Mouse (Mus musculus): ENCODE data around the gene Tada2b. TPM values are rescaled to one million over a fixed set of nuclear protein-coding genes. Genes with fewer than 3 reads are reported as not detected.

The Tada2b gene
- polyA plus RNA-seq, 1 experiment from 2014 or later = 3.2 TPM

- no peaks in the 10 kb centered on the region for H3K27me3 ChIP-seq (ENCODE audit: control insufficient read depth, insufficient read depth, low read length)
- WGBS = 91% methylated on average over 3 of the region's 3 CpGs
- ATAC-seq (ENCODE audit: insufficient number of reproducible peaks, low FRiP score, low TSS enrichment, low read depth) (no peak), DNase-seq (ENCODE audit: low spot score) (no peak)
- no peak overlapping the region for H3K4me3 ChIP-seq (ENCODE audit: low read depth, low read length)
- no peak overlapping the region for H3K27ac ChIP-seq (replicated peaks; ENCODE audit: low read depth, low read length)
- peaks cover 8% of the 10 kb centered on the region; the same call in 1 of the 2 replicates for H3K36me3 ChIP-seq (ENCODE audit: control insufficient read depth, insufficient read depth, low read length)
- no peak overlapping the region for H3K4me2 ChIP-seq (ENCODE audit: low read depth, severe bottlenecking)
- no peak overlapping the region for H3K9ac ChIP-seq (ENCODE audit: low read length)
- no peaks in the 10 kb centered on the region for H3K9me3 ChIP-seq (ENCODE audit: control insufficient read depth, low read length)
- H3K4me1 ChIP-seq (ENCODE audit: control insufficient read depth, insufficient read depth, low read length) = no peaks in the 10 kb centered on the region
These were observed 6.6 kb downstream of the Tada2b start for GRCm38 (mm10) chr5:36477486-36477885.

GRCm38 (mm10) chr5:36474283-36474682 lies 9.8 kb downstream of the Tada2b start:
- WGBS = 90% methylated on average over 5 of the region's 5 CpGs
- no peak for ATAC-seq (ENCODE audit: insufficient number of reproducible peaks, low FRiP score, low TSS enrichment, low read depth)

GRCm38 (mm10) chr5:36472876-36473655 lies 11.0 kb downstream of the Tada2b start:
- Histone ChIP-seq H3K4me1 (ENCODE audit: control insufficient read depth, insufficient read depth, low read length) (no peaks in the 10 kb centered on the region), H3K4me3 (ENCODE audit: low read depth, low read length) (no peak overlapping the region), H3K27ac (replicated peaks; ENCODE audit: low read depth, low read length) (no peak overlapping the region), H3K9me3 (ENCODE audit: control insufficient read depth, low read length) (no peaks in the 10 kb centered on the region), H3K27me3 (ENCODE audit: control insufficient read depth, insufficient read depth, low read length) (no peaks in the 10 kb centered on the region), H3K9ac (ENCODE audit: low read length) (no peak overlapping the region), H3K4me2 (ENCODE audit: low read depth, severe bottlenecking) (no peak overlapping the region), H3K36me3 (ENCODE audit: control insufficient read depth, insufficient read depth, low read length) (peaks cover 22% of the 10 kb centered on the region)
- DNase-seq (ENCODE audit: low spot score) = no peak
- no peak for ATAC-seq (ENCODE audit: insufficient number of reproducible peaks, low FRiP score, low TSS enrichment, low read depth)
- WGBS = 90% methylated on average over 4 of the region's 4 CpGs

More at GRCm38 (mm10) chr5:36474283-36474682, 9.8 kb downstream of the Tada2b start:
- Histone ChIP-seq H3K27ac (replicated peaks; ENCODE audit: low read depth, low read length) (no peak overlapping the region), H3K27me3 (ENCODE audit: control insufficient read depth, insufficient read depth, low read length) (no peaks in the 10 kb centered on the region), H3K4me1 (ENCODE audit: control insufficient read depth, insufficient read depth, low read length) (no peaks in the 10 kb centered on the region), H3K4me3 (ENCODE audit: low read depth, low read length) (no peak overlapping the region), H3K9ac (ENCODE audit: low read length) (no peak overlapping the region), H3K36me3 (ENCODE audit: control insufficient read depth, insufficient read depth, low read length) (peaks cover 22% of the 10 kb centered on the region), H3K9me3 (ENCODE audit: control insufficient read depth, low read length) (no peaks in the 10 kb centered on the region), H3K4me2 (ENCODE audit: low read depth, severe bottlenecking) (no peak overlapping the region)
- DNase-seq (ENCODE audit: low spot score) = peak; percentile 81

- 95% methylated on average over 8 of the region's 8 CpGs for WGBS
- Histone ChIP-seq H3K4me3 (ENCODE audit: low read depth, low read length) (no peak overlapping the region), H3K27ac (replicated peaks; ENCODE audit: low read depth, low read length) (no peak overlapping the region), H3K9me3 (ENCODE audit: control insufficient read depth, low read length) (no peaks in the 10 kb centered on the region), H3K27me3 (ENCODE audit: control insufficient read depth, insufficient read depth, low read length) (no peaks in the 10 kb centered on the region), H3K4me2 (ENCODE audit: low read depth, severe bottlenecking) (no peak overlapping the region), H3K4me1 (ENCODE audit: control insufficient read depth, insufficient read depth, low read length) (no peaks in the 10 kb centered on the region), H3K36me3 (ENCODE audit: control insufficient read depth, insufficient read depth, low read length) (peaks cover 22% of the 10 kb centered on the region), H3K9ac (ENCODE audit: low read length) (no peak overlapping the region)
- no peak for ATAC-seq (ENCODE audit: insufficient number of reproducible peaks, low FRiP score, low TSS enrichment, low read depth)
- DNase-seq (ENCODE audit: low spot score) = no peak
These were observed 12.9 kb downstream of the Tada2b start for GRCm38 (mm10) chr5:36471206-36471605.

GRCm38 (mm10) chr5:36465889-36466288 lies 18.2 kb downstream of the Tada2b start:
- peak overlapping the region; percentile 93 for H3K4me2 ChIP-seq (ENCODE audit: low read depth, severe bottlenecking)
- ATAC-seq (ENCODE audit: insufficient number of reproducible peaks, low FRiP score, low TSS enrichment, low read depth) = no peak
- H3K9me3 ChIP-seq (ENCODE audit: control insufficient read depth, low read length) = no peaks in the 10 kb centered on the region
- peak overlapping the region; percentile 70 for H3K4me3 ChIP-seq (ENCODE audit: low read depth, low read length)
- peak overlapping the region; percentile 47 for H3K9ac ChIP-seq (ENCODE audit: low read length)
- H3K4me1 ChIP-seq (ENCODE audit: control insufficient read depth, insufficient read depth, low read length) = peaks cover 9% of the 10 kb centered on the region; the same call in 1 of the 2 replicates
- H3K27me3 ChIP-seq (ENCODE audit: control insufficient read depth, insufficient read depth, low read length) = no peaks in the 10 kb centered on the region
- WGBS = 34% methylated on average over 8 of the region's 8 CpGs
- no peak for DNase-seq (ENCODE audit: low spot score)
- no peak overlapping the region for H3K27ac ChIP-seq (replicated peaks; ENCODE audit: low read depth, low read length)
- H3K36me3 ChIP-seq (ENCODE audit: control insufficient read depth, insufficient read depth, low read length) = peaks cover 8% of the 10 kb centered on the region

- WGBS = under 1% methylated on average over 68 of the region's 68 CpGs
- peaks cover 9% of the 10 kb centered on the region; the same call in 1 of the 2 replicates for H3K4me1 ChIP-seq (ENCODE audit: control insufficient read depth, insufficient read depth, low read length)
These were observed 19.1 kb downstream of the Tada2b start, which contains the start of gene Grpel1 for GRCm38 (mm10) chr5:36464709-36465661. Gene Grpel1 (plus strand): TSS chr5:36464998.

GRCm38 (mm10) chr5:36463391-36463790 lies 20.7 kb downstream of the Tada2b start:
- Histone ChIP-seq H3K9me3 (ENCODE audit: control insufficient read depth, low read length) (no peaks in the 10 kb centered on the region), H3K27me3 (ENCODE audit: control insufficient read depth, insufficient read depth, low read length) (no peaks in the 10 kb centered on the region), H3K36me3 (ENCODE audit: control insufficient read depth, insufficient read depth, low read length) (no peaks in the 10 kb centered on the region), H3K9ac (ENCODE audit: low read length) (no peak overlapping the region), H3K4me2 (ENCODE audit: low read depth, severe bottlenecking) (no peak overlapping the region), H3K4me1 (ENCODE audit: control insufficient read depth, insufficient read depth, low read length) (peaks cover 9% of the 10 kb centered on the region; the same call in 1 of the 2 replicates), H3K27ac (replicated peaks; ENCODE audit: low read depth, low read length) (no peak overlapping the region), H3K4me3 (ENCODE audit: low read depth, low read length) (no peak overlapping the region)
- ATAC-seq (ENCODE audit: insufficient number of reproducible peaks, low FRiP score, low TSS enrichment, low read depth) (no peak), DNase-seq (ENCODE audit: low spot score) (no peak)
- WGBS = 58% methylated on average over 5 of the region's 5 CpGs

More at GRCm38 (mm10) chr5:36464709-36465661, 19.1 kb downstream of the Tada2b start, which contains the start of gene Grpel1:
- DNase-seq (ENCODE audit: low spot score) = peak; percentile 97
- no peaks in the 10 kb centered on the region for H3K9me3 ChIP-seq (ENCODE audit: control insufficient read depth, low read length)
- no peak within 1 kb of the TSS for H3K27ac ChIP-seq (replicated peaks; ENCODE audit: low read depth, low read length)
- peak within 1 kb of the TSS; percentile 47 for H3K9ac ChIP-seq (ENCODE audit: low read length)
- peak within 1 kb of the TSS; percentile 70 for H3K4me3 ChIP-seq (ENCODE audit: low read depth, low read length)
- no peaks in the 10 kb centered on the region for H3K27me3 ChIP-seq (ENCODE audit: control insufficient read depth, insufficient read depth, low read length)
- peak; percentile 95 for ATAC-seq (ENCODE audit: insufficient number of reproducible peaks, low FRiP score, low TSS enrichment, low read depth)
- H3K4me2 ChIP-seq (ENCODE audit: low read depth, severe bottlenecking) = peak within 1 kb of the TSS; percentile 93
- H3K36me3 ChIP-seq (ENCODE audit: control insufficient read depth, insufficient read depth, low read length) = peaks cover 3% of the 10 kb centered on the region

- Histone ChIP-seq H3K36me3 (ENCODE audit: control insufficient read depth, insufficient read depth, low read length) (no peaks in the 10 kb centered on the region), H3K4me3 (ENCODE audit: low read depth, low read length) (no peak overlapping the region), H3K9me3 (ENCODE audit: control insufficient read depth, low read length) (no peaks in the 10 kb centered on the region), H3K4me1 (ENCODE audit: control insufficient read depth, insufficient read depth, low read length) (peaks cover 9% of the 10 kb centered on the region; the same call in 1 of the 2 replicates), H3K27me3 (ENCODE audit: control insufficient read depth, insufficient read depth, low read length) (no peaks in the 10 kb centered on the region), H3K9ac (ENCODE audit: low read length) (no peak overlapping the region), H3K4me2 (ENCODE audit: low read depth, severe bottlenecking) (no peak overlapping the region), H3K27ac (replicated peaks; ENCODE audit: low read depth, low read length) (no peak overlapping the region)
- DNase-seq (ENCODE audit: low spot score) (peak; percentile 84), ATAC-seq (ENCODE audit: insufficient number of reproducible peaks, low FRiP score, low TSS enrichment, low read depth) (no peak)
- 18% methylated on average over 7 of the region's 7 CpGs for WGBS
These were observed 21.3 kb downstream of the Tada2b start for GRCm38 (mm10) chr5:36462810-36463209.

All from limb, embryonic 11.5 days (tissue).